Mouse (Mus musculus) left cerebral cortex, postnatal 25 days (tissue): ENCODE results near the gene Ascc2. TPM values are rescaled to one million over a fixed set of nuclear protein-coding genes. Genes with fewer than 3 reads are reported as not detected.
"Not testable (repeated sequence)": the region's sequence is repeated elsewhere in the genome, so short reads cannot be mapped to it uniquely, and the experiment has no call there.

Experiments used
- DNase-seq, 2 experiments: peaks; one replicate each; pipeline ENCODE4 v3.0.0; 2022; ENCODE audit warnings: low spot score in 2 of 2, mixed read lengths in 1 of 2
- intact Hi-C: fragments of 180-260 bp; cut with DNase I; formaldehyde crosslinking; loops from one replicate; pipeline ENCODE4 v1.15.1; 2025
- total RNA-seq, 2 experiments: library from RNA; stranded (reverse); gene quantifications; 2 replicates each; pipeline ENCODE4 v1.2.3; 2021

Gene Ascc2
- total RNA-seq, 2 experiments from 2014 or later = 18.8 to 18.9 TPM

DNA sequence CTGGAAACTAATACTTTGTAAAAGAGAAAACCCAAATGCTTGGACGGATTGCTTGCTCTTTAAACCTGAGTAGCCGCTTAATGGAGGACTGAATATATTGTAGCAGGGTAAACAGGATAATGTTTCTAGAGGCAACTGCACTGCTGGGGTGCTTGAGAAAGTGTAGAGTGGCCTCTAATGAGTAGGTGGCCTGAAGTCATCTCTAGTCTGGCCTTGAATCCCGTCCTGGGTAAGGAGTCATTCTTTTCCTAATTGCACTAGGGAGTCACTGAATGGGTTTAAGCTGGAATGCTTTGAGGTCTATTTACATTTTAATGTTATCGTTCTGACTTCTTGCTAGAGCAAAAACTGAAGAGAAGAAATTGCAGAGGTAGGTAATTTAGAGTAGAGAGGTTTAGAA is 67.6 kb downstream of the Ascc2 start:
- DNase-seq = no peak
- intact Hi-C loops = no loop called here

GRCm38 (mm10) chr11:4710188-4710587 is 72.6 kb downstream of the Ascc2 start:
- DNase-seq, intact Hi-C loops: not testable (repeated sequence)

DNA sequence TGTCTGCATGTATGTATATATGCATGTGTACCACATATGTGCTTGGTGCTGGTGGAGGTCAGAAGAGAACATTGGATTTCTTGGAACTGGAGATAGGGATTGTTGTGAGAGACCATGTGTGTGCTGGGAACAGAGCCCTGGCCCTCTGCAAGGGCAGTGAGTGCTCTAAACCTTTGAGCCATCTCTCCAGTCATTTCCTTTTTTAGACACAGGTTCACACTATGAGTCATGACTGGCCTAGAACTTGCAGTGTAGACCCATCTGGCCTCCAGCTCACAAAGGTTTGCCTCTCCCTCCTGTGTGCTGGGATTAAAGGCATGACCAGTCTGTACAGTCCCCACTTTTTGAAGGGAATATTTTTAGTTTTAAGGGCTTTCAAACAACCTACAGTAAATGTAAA is 75.3 kb downstream of the Ascc2 start:
- no peak for DNase-seq
- intact Hi-C loops = no loop called here

GRCm38 (mm10) chr11:4714727-4715126 is 77.2 kb downstream of the Ascc2 start:
- intact Hi-C loops = no loop called here
- DNase-seq = no peak

DNA sequence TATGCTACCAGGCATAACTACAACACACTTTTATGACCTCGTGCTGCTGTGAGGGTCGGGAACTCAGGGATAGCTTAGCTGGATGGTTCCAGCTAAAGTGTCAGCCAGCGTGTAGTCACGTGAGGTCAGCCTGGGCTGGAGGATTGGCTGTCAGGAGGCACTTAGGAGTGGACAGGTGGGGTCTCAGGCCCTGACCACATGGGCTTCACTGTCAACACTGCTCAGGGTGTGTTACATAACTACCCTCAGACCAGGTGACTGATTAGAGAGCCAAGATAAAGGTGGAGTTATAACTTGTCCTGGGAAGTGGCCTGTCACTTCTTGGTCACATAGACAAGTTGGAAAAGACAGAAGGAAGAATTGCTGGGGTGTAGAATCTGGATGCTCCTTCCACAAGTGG is 78.0 kb downstream of the Ascc2 start:
- no peak for DNase-seq
- intact Hi-C loops = no loop called here

DNA sequence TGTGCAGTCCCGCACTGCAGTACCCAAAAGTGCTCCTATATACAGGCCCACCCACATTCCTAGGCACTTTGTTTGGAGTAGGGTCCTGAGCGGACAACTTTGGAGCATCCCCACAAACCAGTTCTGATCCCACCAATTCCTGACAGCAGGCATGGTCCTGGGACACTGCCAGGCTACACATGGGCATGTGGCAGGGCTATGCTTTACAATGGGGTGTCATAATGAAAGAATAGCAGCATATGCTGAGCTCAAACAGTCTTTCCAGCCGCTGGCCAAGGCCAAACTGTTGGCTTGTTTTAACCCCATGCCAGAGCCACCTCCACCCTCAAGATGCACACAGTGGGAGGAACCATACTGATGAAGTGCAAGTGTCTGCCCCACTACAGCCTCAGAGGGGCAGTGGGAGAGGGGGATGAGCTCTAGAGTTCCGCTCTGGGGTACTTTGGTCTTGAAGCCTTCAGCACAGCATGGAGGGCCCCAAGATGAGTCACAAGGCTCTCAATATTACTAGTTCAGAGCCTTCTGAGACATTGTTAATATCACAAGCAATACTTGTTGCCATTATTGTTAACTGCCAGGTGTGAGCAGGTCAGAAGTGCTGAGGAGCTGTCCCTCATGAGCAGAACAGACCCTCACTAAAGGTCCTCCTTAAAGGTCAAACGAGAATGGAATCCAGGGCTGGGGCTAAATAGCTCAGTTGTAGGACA is 79.1 kb downstream of the Ascc2 start:
- intact Hi-C loops = no loop called here

GRCm38 (mm10) chr11:4718548-4718947 is 81.0 kb downstream of the Ascc2 start:
- DNase-seq = peak in 1 of 2 experiments; percentile 37
- intact Hi-C loops = no loop called here

More for the DNA sequence above, 79.1 kb downstream of the Ascc2 start:
- no peak for DNase-seq

GRCm38 (mm10) chr11:4719961-4720360 is 82.4 kb downstream of the Ascc2 start:
- no peak for DNase-seq
- intact Hi-C loops = no loop called here

DNA sequence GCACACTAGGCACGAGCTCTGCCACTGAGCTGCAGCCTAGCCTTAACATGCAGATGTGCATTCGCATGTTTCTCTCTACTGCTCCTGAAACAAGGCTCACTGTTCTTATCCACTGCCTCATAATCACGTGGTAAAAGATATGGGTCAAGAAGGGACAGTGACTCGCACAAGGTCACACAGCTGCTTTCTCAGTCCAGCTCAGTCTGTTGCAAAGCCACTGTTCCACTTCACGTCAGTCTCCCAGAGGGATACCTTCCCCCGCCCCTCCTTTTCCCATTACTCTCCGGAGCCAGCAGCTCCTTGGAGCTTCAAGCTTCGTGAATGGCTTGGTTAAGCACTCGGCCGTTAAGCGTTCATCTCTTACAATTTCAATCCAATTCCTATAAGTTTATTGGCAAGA is 82.8 kb downstream of the Ascc2 start:
- intact Hi-C loops = no loop called here
- no peak for DNase-seq

- intact Hi-C loops = no loop called here
- DNase-seq = peak; percentile 27 to 47
These were observed 83.5 kb downstream of the Ascc2 start for GRCm38 (mm10) chr11:4720900-4721580.

DNA sequence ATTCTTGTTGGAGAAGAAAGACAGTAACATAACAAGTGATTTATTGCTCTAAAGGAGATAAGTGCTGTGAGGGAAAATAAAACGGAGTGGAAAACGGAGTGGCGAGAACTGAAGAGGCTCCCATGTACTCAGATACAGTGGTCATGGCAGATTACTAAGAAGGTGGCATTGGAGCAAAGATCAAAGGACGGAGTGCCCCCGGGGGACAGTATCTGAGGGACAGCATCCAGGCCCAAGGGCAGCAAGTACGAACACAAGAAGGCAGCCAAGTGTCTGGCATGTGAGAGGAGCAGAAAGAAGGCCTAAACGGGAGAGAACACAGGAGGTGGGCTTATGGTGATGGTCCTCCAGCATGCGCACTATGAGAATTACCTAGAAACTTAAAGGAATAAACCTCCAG is 84.2 kb downstream of the Ascc2 start:
- intact Hi-C loops = no loop called here
- DNase-seq = no peak

GRCm38 (mm10) chr11:4729603-4730002 is 92.1 kb downstream of the Ascc2 start:
- no peak for DNase-seq
- intact Hi-C loops = no loop called here

GRCm38 (mm10) chr11:4730096-4730495 is 92.5 kb downstream of the Ascc2 start:
- intact Hi-C loops = no loop called here

GRCm38 (mm10) chr11:4730913-4731312 is 93.4 kb downstream of the Ascc2 start:
- DNase-seq = no peak
- intact Hi-C loops = no loop called here

More at GRCm38 (mm10) chr11:4730096-4730495, 92.5 kb downstream of the Ascc2 start:
- no peak for DNase-seq

GRCm38 (mm10) chr11:4731781-4732180 is 94.2 kb downstream of the Ascc2 start:
- intact Hi-C loops = no loop called here
- no peak for DNase-seq

- DNase-seq = no peak
- intact Hi-C loops = no loop called here
These were observed 96.6 kb downstream of the Ascc2 start for GRCm38 (mm10) chr11:4734179-4734578.

Other genes with a start within 250 kb of the Ascc2 start
- gene Hormad2, start 196.6 kb upstream of the Ascc2 start, total RNA-seq = not detected
- 10 to 100 TPM; 66.0 to 68.7 TPM for gene Mtmr3, start 42.9 kb upstream of the Ascc2 start, total RNA-seq
- gene Gm11032, start 17.7 kb upstream of the Ascc2 start, total RNA-seq = not detected
- gene Uqcr10, start 66.6 kb downstream of the Ascc2 start, total RNA-seq = 100 to 1,000 TPM; 379 to 407 TPM
- 10 to 100 TPM; 27.8 to 30.8 TPM for gene Zmat5, start 66.9 kb downstream of the Ascc2 start, total RNA-seq
- 10 to 100 TPM; 13.8 to 16.0 TPM for gene Cabp7, start 109.0 kb downstream of the Ascc2 start, total RNA-seq
- 10 to 100 TPM; 76.2 to 76.5 TPM for gene Nf2, start 211.8 kb downstream of the Ascc2 start, total RNA-seq
- 10 to 100 TPM; 76.3 to 86.3 TPM for gene Nipsnap1, start 236.2 kb downstream of the Ascc2 start, total RNA-seq